Mouse (Mus musculus) gastrocnemius, postnatal 14 days (tissue): ENCODE data around the gene H1f0. TPM values are rescaled to one million over a fixed set of nuclear protein-coding genes. Genes with fewer than 3 reads are reported as not detected.
"Not testable (repeated sequence)": the region's sequence is repeated elsewhere in the genome, so short reads cannot be mapped to it uniquely, and the experiment has no call there.

Source experiments
- DNase-seq: peaks from one replicate; pipeline ENCODE4 v3.0.0; 2021; ENCODE audit warnings: mixed read lengths
- intact Hi-C: fragments of 180-260 bp; cut with DNase I; formaldehyde crosslinking; loops from one replicate; pipeline ENCODE4 v1.15.1; 2025; ENCODE audit warnings: low total_unique reads
- total RNA-seq, 2 experiments: library from RNA; stranded (reverse); gene quantifications; 2 replicates each; pipeline ENCODE4 v1.2.3; 2021

H1f0 gene
- total RNA-seq, 2 experiments from 2014 or later = 129 to 164 TPM

- no peak for DNase-seq
- intact Hi-C loops = no loop called here
These were observed 26.7 kb upstream of the H1f0 start for GRCm38 (mm10) chr15:79001559-79001958.

GRCm38 (mm10) chr15:79002036-79002435, 26.2 kb upstream of the H1f0 start:
- intact Hi-C loops = no loop called here
- DNase-seq = no peak

GRCm38 (mm10) chr15:79003079-79003478, 25.2 kb upstream of the H1f0 start:
- intact Hi-C loops = no loop called here
- DNase-seq = no peak

DNA sequence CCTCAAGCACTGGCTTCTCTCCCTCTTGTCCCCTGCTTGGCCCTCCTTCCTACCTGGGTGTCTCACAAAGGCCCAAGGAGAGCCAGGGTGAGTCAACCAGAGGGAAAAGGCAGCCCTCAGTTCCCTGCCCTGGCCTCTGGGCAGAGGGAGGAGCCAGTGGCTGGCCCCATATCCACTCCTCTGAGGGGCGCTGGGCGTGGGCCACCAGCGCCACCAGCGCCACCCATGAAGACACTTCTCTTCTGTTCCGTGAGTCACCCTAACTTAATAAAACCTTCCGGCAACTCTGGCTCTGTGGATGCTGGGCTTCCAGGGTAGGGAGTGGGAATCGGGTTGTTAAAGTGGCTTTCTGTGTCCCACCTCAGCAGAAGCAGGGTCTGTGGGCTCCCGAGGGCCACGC, 22.7 kb upstream of the H1f0 start:
- intact Hi-C loops = no loop called here
- no peak for DNase-seq

- intact Hi-C loops = no loop called here
- DNase-seq = no peak
These were observed 21.6 kb upstream of the H1f0 start for GRCm38 (mm10) chr15:79006638-79007037.

- no peak for DNase-seq
- intact Hi-C loops = no loop called here
These were observed 21.2 kb upstream of the H1f0 start for GRCm38 (mm10) chr15:79007059-79007458.

DNA sequence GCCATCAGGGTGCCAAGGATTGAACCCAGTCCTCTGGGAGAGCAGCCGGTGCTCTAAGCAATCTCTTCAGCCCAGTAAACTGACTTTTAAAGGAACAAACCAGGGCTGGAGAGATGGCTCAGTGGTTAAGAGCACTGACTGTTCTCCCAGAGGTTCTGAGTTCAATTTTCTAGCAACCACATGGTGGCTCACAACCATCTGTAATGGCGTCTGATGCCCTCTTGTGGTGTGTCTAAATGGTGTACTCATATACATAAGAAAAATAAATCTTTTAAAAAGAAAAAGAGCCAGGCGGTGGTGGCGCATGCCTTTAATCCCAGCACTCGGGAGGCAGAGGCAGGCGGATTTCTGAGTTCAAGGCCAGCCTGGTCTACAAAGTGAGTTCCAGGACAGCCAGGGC, 20.4 kb upstream of the H1f0 start:
- DNase-seq, intact Hi-C loops: not testable (repeated sequence)

GRCm38 (mm10) chr15:79009734-79010133, 18.5 kb upstream of the H1f0 start:
- no peak for DNase-seq
- intact Hi-C loops = no loop called here

DNA sequence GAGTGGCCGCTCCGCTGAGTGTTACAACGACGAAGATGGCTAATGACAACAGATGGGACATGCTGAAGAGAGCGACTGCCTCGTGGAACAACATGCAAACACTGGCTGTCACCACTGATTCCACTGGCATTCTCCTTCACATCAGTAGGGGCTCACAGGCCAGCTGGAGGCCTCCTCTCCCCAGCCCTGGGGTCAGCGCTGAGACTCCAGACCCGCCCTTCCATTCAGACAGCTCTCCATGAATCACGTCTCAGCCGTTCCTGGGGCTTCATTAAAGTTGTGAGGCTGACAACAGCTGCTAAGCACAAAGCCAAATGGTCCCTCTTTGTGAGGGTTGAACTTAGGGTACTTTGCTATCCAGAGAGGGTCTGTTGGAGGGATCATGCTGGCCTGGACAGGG, 16.7 kb upstream of the H1f0 start:
- DNase-seq = no peak
- intact Hi-C loops = no loop called here

- DNase-seq = no peak
- intact Hi-C loops = no loop called here
These were observed 14.9 kb upstream of the H1f0 start for GRCm38 (mm10) chr15:79013382-79013781.

- no peak for DNase-seq
- intact Hi-C loops = no loop called here
These were observed 10.1 kb upstream of the H1f0 start for GRCm38 (mm10) chr15:79018191-79018590.

DNA sequence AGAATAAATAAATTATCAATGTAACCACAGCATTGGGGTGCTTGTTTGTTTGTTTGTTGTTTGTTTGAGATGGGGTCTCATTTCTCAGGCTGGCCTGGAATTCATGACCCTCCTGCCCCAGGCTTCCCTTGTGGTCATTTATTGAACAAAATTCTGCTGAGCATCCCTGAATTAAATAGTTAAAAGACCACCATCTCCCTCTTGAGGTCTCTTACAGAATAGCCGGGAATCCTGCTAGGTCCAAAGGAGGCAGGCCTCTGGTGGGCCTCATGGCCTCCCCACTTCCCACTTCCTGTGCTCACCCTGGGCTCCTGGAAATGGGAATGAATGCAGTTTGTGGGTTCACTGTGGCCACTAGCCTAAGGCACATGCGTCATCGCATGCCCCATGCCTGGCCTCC, 9.4 kb upstream of the H1f0 start:
- intact Hi-C loops = no loop called here
- DNase-seq = no peak

- intact Hi-C loops = no loop called here
- DNase-seq = no peak
These were observed 5.5 kb upstream of the H1f0 start for GRCm38 (mm10) chr15:79022671-79023230.

DNA sequence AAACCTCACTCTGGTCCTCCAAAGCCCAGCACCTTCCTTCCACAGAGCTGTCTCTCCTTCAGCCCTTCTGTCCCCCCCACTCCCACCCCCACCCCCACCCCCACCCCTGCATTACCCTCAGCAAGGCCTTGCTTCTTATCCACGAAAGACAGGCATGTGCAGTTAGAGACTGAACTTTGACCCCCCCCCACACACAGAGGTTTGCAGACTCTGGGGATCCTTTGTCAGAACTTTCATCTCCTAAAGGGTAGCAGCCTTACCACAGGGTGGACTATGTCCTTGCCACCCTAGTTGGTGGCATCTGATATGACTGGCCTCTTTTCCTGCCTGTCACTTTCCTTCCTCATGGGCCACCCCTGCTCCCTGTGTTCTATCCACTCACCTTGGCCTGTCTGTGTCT, 4.9 kb upstream of the H1f0 start:
- intact Hi-C loops = no loop called here
- DNase-seq = no peak

DNA sequence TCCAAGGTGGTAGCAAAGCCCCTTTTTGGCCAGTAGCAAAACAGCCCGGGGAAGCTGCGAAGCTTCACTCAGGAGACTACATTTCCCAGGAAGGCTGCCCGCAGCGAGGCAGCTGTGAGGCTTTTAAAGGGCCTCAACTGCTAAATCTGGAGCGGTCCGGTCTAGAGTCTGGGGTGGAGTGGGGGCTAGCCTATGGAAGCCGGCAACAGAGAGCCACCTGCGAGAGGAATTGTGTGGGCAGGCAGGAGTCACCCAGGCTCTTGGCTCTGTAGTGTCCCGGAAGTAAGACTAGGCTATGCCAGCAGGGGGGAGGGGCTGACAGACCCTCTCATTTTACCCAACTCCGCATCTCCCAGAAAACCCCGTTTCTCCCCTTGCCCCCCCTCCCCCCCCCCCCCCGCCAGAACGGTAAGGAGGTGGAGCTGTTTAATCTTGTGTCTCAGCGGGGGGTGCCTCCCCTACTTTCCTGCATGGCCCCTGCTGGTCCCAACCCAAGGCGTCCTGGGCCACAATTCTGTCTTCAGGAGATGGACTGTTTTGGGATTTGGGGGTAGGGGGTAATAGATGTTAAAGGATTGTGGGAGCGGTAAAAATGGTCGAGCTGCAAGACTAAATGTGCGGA, 2.5 kb upstream of the H1f0 start:
- intact Hi-C loops = no loop called here
- DNase-seq = no peak

DNA sequence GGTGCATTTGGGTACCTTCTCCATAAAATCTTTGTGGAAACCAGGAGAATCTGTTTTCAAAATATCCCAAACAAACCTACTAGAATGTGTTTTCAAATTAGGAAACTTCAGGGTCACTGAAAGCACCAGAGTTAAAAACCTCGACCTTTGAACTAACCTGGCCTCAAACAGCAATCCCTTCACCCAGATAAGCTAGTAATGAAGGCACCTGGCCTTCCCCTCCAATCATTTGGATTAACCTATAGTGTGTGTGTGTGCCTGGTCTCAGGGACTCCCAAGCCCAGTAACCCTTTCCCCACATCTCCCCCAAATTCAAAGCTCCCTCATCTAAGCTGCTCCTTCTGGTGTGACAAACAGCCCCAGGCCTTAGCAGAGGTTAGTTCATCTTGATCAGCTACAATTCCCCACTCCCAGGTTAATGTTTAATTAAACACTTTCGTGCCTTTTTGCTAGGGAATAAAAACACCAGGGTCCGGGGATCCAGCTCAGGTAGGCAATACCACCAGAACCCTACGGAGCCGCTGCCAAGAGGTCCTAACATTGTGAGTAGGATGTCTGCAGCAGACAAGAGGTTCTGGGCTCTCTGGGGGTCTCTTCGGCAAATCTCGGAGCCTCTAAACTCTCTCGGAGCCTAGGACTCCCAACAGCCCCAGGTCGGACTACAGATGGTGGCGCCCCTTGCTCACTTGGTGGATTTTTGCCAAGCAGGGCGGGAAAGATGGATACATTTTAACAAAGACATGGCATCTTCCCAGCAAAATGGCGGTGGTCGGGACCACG, 1.5 kb upstream of the H1f0 start:
- no peak for DNase-seq
- intact Hi-C loops = no loop called here

- intact Hi-C loops = no loop called here
- DNase-seq = peak; percentile 48
These were observed 702 bp upstream of the H1f0 start for GRCm38 (mm10) chr15:79027291-79028205.

GRCm38 (mm10) chr15:79028823-79029484, 704 bp downstream of the H1f0 start:
- intact Hi-C loops = no loop called here
- no peak for DNase-seq

GRCm38 (mm10) chr15:79029519-79030241, 1.4 kb downstream of the H1f0 start:
- DNase-seq = no peak
- intact Hi-C loops = no loop called here
